Mouse (Mus musculus) macrophage (primary cell): ENCODE data around the gene Fosb. TPM values are rescaled to one million over a fixed set of nuclear protein-coding genes. Genes with fewer than 3 reads are reported as not detected.

Source experiments
- H3K27ac ChIP-seq: fragments of 350-480 bp; formaldehyde crosslinking; 2 replicates; pipeline ENCODE4 v1.9.0; 2021
- H3K36me3 ChIP-seq: fragments of 350-480 bp; formaldehyde crosslinking; 2 replicates; pipeline ENCODE4 v1.9.0; 2021; ENCODE audit errors: inconsistent target
- H3K4me3 ChIP-seq: fragments of 350-480 bp; formaldehyde crosslinking; 2 replicates; pipeline ENCODE4 v1.9.0; 2021; ENCODE audit errors: inconsistent target
- H3K79me2 ChIP-seq: fragments of 350-480 bp; formaldehyde crosslinking; 2 replicates; pipeline ENCODE4 v1.9.0; 2021; ENCODE audit errors: inconsistent target
- WGBS: methylation state at CpG from one replicate; pipeline ENCODE4 v1.1.7; 2026; ENCODE audit warnings: inconsistent platforms; ENCODE audit not compliant: missing documents; 5-methylcytosine and 5-hydroxymethylcytosine counted together
- polyA plus RNA-seq: library from polyadenylated mRNA; stranded (reverse); fragments of 250-400 nt; gene quantifications from 3 replicates; pipeline ENCODE4 v1.2.4, GENCODE M21; 2018; ENCODE audit warnings: inconsistent platforms
- total RNA-seq, 78 experiments: library from RNA; depleted of rRNA; stranded (reverse); fragments of 250-400 nt; gene quantifications; 1 replicate in 9 of 78; 2 replicates in 24 of 78; 3 replicates in 43 of 78; 4 replicates in 2 of 78; pipeline ENCODE4 v1.2.4; 2018; ENCODE audit warnings: inconsistent platforms in 56 of 78

Gene Fosb
- 100 to 1,000 TPM in 4 of 26 experiments, 10 to 100 TPM in 4, 1 to 10 TPM in 13, under 1 TPM in 5; 0.25 to 730 (median 3.1) TPM for total RNA-seq (2018; cell fraction: chromatin; rRNA removed)
- 100 to 1,000 TPM in 3 of 26 experiments, 10 to 100 TPM in 8, 1 to 10 TPM in 8, under 1 TPM in 7; 0.20 to 141 (median 4.6) TPM for total RNA-seq (2018; cell fraction: cytosol; rRNA removed)
- 100 to 1,000 TPM in 3 of 26 experiments, 10 to 100 TPM in 9, 1 to 10 TPM in 9, under 1 TPM in 5; 0.30 to 353 (median 7.2) TPM for total RNA-seq (2018; cell fraction: nucleus; rRNA removed)
- 0.74 to 2.0 TPM (median 1.2 TPM) in 3 replicates for polyA plus RNA-seq

- Histone ChIP-seq H3K36me3 (no peaks in the 10 kb centered on the region), H3K4me3 (peak within 1 kb of the TSS; percentile 63), H3K79me2 (no peaks in the 10 kb centered on the region), H3K27ac (no peak within 1 kb of the TSS)
- 1% methylated on average over 42 of the region's 49 CpGs for WGBS
These were observed at the start of gene Fosb for GRCm38 (mm10) chr7:19309884-19310641. Fosb (minus strand) TSS chr7:19310051.

GRCm38 (mm10) chr7:19359299-19359891 lies 49.5 kb upstream of the Fosb start, which contains the start of the genes Cd3eap and Ppp1r13l:
Cd3eap (minus strand) TSS chr7:19359483.
Ppp1r13l (plus strand) TSS chr7:19359749.
- Histone ChIP-seq H3K36me3 (peaks cover 8% of the 10 kb centered on the region; the same call in 1 of the 2 replicates), H3K79me2 (no peaks in the 10 kb centered on the region), H3K27ac (peak within 1 kb of the TSS; percentile 85), H3K4me3 (peak within 1 kb of the TSS; percentile 70)
- 0% methylated on average over 31 of the region's 31 CpGs for WGBS

GRCm38 (mm10) chr7:19358634-19359033 lies 48.8 kb upstream of the Fosb start:
- H3K27ac ChIP-seq: peak overlapping the region; percentile 85; the same call in 1 of the 2 replicates
- peaks cover 8% of the 10 kb centered on the region; the same call in 1 of the 2 replicates for H3K36me3 ChIP-seq
- H3K79me2 ChIP-seq: no peaks in the 10 kb centered on the region
- peak overlapping the region; percentile 70 for H3K4me3 ChIP-seq
- 10% methylated on average over 13 of the region's 13 CpGs for WGBS

DNA sequence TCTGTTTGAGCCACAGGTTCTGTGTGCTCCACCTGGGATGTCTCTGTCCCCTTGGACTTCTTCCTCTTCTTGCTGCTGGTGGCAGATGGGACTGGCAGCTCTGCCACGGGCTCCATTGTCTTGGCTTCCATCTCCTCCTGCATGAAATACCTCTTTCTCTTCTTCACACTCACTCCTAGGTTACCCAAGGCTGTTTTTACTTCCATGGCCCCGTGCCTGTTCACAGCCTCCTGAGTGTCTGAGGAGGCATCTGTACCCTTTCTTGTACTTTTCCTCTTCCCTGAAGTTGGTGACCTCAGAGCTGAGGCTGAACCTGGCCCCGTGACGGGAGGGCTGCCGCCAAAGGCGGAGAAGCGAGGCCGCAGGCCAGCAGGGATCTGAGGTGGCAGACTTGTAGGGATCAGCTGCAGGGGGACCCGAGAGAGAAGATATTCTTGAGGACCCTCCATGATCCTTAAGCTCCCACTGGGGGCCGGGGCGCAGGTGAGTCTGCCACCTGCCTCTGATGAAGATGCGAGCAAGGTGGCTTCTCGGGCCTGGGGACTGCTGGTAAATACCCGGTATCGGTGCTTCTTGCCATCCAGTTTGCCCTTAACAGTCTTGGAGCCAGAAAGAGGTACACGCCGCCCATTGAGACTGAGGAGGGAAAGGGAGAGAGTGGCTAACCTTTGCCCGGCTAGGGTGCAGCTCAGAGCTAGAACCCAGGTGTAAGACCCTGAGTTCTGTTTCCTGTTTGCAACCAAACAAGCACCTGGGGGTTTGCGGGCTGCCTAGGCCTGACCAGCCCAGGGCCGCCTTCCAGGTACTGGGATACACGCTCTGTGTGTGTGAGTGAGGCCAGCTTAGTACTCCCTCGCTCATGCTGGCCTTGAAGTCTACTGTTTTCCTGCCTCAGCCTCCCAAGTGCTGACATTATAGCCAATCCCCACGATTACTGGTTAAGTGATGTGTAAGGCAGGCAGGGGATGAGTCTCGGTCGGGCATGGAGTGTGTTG lies 47.8 kb upstream of the Fosb start:
- H3K27ac ChIP-seq: no peak overlapping the region

GRCm38 (mm10) chr7:19356311-19356710 lies 46.5 kb upstream of the Fosb start:
- Histone ChIP-seq H3K36me3 (peaks cover 21% of the 10 kb centered on the region; the same call in 1 of the 2 replicates), H3K27ac (no peak overlapping the region), H3K79me2 (no peaks in the 10 kb centered on the region), H3K4me3 (no peak overlapping the region)
- 94% methylated on average over 10 of the region's 10 CpGs for WGBS

More for the DNA sequence above, 47.8 kb upstream of the Fosb start:
- Histone ChIP-seq H3K4me3 (peak overlapping the region; percentile 70; the same call in 1 of the 2 replicates), H3K79me2 (no peaks in the 10 kb centered on the region), H3K36me3 (peaks cover 13% of the 10 kb centered on the region; the same call in 1 of the 2 replicates)
- WGBS: 94% methylated on average over 25 of the region's 25 CpGs

DNA sequence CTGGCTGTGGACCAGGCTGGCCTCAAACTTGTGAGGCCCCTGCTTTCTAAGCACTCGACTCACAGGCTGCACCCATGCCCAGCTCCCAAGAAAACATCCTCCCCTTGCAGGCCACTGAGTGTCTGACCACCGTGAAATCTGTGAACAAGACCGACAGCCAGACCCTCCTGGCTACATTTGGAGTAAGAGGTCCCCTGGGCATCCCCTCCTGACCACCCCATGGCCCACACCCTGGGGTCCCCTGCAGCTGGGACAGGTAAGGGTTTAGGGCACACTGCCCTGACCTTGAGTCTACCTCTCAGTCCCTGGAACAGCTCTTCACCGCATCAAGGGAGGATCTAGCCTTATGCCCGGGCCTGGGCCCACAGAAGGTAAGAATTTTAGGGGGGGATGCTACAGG lies 45.1 kb upstream of the Fosb start:
- peaks cover 28% of the 10 kb centered on the region; the same call in 1 of the 2 replicates for H3K36me3 ChIP-seq
- H3K4me3 ChIP-seq: no peak overlapping the region
- WGBS: 98% methylated on average over 5 of the region's 5 CpGs
- H3K27ac ChIP-seq: no peak overlapping the region
- no peaks in the 10 kb centered on the region for H3K79me2 ChIP-seq

GRCm38 (mm10) chr7:19350221-19350620 lies 40.4 kb upstream of the Fosb start:
- H3K36me3 ChIP-seq: peaks cover 39% of the 10 kb centered on the region; the same call in 1 of the 2 replicates
- WGBS: 97% methylated on average over 8 of the region's 8 CpGs
- H3K79me2 ChIP-seq: no peaks in the 10 kb centered on the region
- no peak overlapping the region for H3K27ac ChIP-seq
- H3K4me3 ChIP-seq: no peak overlapping the region

DNA sequence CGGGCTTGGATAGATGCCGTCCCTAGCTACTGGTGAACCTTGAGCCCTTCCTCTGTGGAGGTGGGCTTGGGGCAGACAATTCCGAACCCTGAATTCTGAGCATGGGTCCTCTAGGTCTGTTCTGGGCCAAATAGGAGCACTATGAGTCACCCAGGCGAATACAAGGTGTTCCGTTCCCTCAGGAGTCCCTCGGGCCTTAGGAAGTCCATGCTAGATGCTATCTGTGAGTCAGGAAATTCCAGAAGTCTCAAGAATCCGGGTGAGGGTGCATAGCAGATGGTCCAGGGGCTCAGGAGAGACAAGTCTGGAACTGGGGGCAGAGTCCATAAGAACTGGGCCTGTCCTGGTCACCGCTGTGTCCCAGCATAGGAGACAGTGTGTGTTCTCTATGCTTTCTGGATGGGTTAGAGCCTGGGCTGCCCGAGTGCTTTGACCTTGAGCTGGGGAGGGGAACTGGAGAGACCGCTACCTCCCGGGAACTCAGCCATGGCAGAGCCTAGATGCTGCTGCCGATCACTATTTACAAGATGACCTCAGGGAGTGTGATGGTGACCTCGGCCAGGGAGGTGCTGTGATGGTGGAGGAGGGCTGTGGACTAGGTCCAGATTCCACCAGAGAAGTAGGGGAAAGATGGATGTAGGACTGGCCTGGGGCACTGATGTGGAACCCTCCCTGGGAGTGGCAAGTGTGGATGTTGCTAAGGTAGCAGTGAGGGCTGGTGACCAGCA lies 39.5 kb upstream of the Fosb start:
- Histone ChIP-seq H3K4me3 (no peak overlapping the region), H3K27ac (no peak overlapping the region), H3K79me2 (no peaks in the 10 kb centered on the region), H3K36me3 (peaks cover 32% of the 10 kb centered on the region; the same call in 1 of the 2 replicates)
- 93% methylated on average over 13 of the region's 13 CpGs for WGBS

DNA sequence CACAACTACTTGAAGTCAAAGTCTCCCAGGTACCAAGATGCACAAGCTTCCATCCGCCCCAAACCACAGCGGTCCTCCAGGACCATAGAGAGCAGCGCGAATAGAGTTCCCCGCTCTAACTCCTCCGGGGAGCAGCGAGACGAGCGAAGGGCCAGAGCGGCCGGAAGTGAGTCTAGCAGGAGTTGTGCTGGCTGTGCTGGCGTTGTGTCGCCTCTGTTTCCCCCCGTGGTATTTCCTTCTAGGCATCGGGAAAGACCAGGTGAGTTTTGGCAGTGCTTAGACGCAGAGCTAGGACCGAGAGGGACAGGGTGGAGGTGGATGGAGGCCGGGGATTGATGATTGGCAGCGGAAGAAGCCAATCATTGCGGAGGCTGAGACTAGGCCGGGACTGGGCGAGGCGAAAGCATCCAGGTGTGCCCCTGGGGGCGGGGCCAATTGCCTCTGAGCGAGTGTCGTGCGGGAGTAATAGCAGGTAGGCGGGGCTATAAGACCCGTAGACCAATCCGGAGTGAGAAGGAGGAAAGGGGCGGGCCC lies 35.2 kb upstream of the Fosb start:
- Histone ChIP-seq H3K4me3 (peak overlapping the region; percentile 63), H3K27ac (peak overlapping the region; percentile 25), H3K79me2 (no peaks in the 10 kb centered on the region), H3K36me3 (peaks cover 11% of the 10 kb centered on the region; the same call in 1 of the 2 replicates)
- WGBS: under 1% methylated on average over 31 of the region's 31 CpGs

- H3K79me2 ChIP-seq: no peaks in the 10 kb centered on the region
- H3K27ac ChIP-seq: peak within 1 kb of the TSS; percentile 25
- WGBS: 9% methylated on average over 12 of the region's 12 CpGs
- H3K4me3 ChIP-seq: peak within 1 kb of the TSS; percentile 63
- H3K36me3 ChIP-seq: peaks cover 11% of the 10 kb centered on the region; the same call in 1 of the 2 replicates
These were observed 34.5 kb upstream of the Fosb start, which contains the start of gene Ercc1 for GRCm38 (mm10) chr7:19344237-19344847. Ercc1 (plus strand) TSS chr7:19344778.

DNA sequence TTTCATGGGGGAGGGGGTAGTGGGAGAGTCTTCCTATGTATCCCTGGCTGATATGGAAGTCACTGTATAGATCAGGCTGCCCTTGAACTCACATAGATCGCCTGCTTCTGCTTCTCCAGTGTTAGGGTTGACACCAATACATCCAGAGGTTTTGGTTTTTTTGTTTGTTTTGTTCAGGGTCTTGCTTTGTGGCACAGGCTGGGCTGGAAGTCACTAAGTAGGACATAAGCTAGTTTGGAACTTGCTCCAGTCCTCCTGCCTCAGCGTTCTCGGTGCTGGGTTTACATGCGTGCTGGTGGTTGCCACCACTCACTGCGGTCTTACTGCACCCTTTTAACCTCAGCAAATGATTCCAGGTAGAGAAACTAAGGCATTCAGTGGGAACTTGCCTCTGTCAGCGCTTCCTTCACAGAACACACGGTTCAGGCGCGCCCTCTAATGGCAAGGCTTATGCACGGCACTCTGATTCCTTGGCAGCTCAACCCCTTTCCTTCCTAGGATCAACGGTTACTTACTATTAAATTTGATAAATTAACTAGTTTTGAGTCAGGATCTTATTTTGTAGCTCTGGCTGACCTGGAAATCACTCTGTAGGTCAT lies 33.5 kb upstream of the Fosb start:
- no peak overlapping the region for H3K27ac ChIP-seq
- 0% methylated on average over 11 of the region's 11 CpGs for WGBS

DNA sequence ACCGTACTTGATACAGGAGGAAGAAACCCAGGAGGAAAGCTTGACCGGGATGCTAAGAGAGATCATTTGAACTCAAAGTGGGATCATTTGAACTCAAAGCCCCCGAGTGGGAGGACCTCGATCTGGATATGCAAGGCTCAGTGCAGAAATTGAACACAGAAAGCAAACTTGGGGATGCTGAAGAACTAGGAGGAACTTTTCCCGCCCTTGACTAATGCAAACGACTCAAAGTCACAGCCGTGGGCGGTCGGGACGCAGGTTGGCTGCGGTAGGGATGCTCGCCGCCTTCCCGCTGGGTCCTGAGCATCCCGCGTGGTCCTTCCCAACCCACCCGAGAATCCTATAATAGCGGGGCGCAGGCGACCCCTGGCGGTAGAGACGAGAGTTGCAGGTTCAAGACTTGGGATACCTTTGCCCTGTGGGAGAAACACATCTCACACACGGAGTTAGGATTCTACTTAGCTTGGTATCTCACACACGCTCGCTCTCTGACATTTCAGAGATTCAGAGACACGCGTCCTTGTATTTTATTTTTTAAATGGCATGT lies 32.7 kb upstream of the Fosb start:
- Histone ChIP-seq H3K27ac (no peak overlapping the region), H3K4me3 (no peak overlapping the region), H3K36me3 (no peaks in the 10 kb centered on the region), H3K79me2 (no peaks in the 10 kb centered on the region)
- WGBS: 1% methylated on average over 27 of the region's 27 CpGs

More for the DNA sequence above, 33.5 kb upstream of the Fosb start:
- Histone ChIP-seq H3K4me3 (no peak overlapping the region), H3K79me2 (no peaks in the 10 kb centered on the region), H3K36me3 (peaks cover 4% of the 10 kb centered on the region; the same call in 1 of the 2 replicates)
